In genomic region chr8:105326968-105327367, GRCm38 (mm10) we compare ENCODE assay signal across 10 mouse cellular contexts. TPM values are rescaled to one million over a fixed set of nuclear protein-coding genes. Genes with fewer than 3 reads are reported as not detected.
DNase-seq lines count a peak whose midpoint lies in the region; ATAC-seq lines count a peak whose summit lies in the region.
"Had no signal": no experiment of that assay in that cellular context is flagged by ENCODE, and none has a peak within 500 bp of the region (broad histone marks: within the 10 kb centered on the region; RNA-seq: fewer than 3 reads in every experiment).

No protein-coding gene starts in this region.

- H3K4me2 ChIP-seq in forebrain, embryonic 14.5 days (ENCODE audit: low read length), result peak overlapping the region; percentile 91
- H3K4me2 ChIP-seq in liver, embryonic 13.5 days, result peak overlapping the region; percentile 77

- no peak overlapping the region for H3K27ac ChIP-seq in forebrain, embryonic 14.5 days (ENCODE audit: low read depth, low read length)
- H3K27ac ChIP-seq in liver, embryonic 13.5 days, result peak overlapping the region; percentile 97

- no peaks in the 10 kb centered on the region for H3K9me3 ChIP-seq in forebrain, embryonic 14.5 days (replicated peaks; ENCODE audit: control insufficient read depth, low read length)
- no peaks in the 10 kb centered on the region for H3K9me3 ChIP-seq in liver, embryonic 13.5 days (replicated peaks)

- H3K27me3 ChIP-seq in forebrain, embryonic 14.5 days (replicated peaks; ENCODE audit: control insufficient read depth, insufficient read depth, low read length), result no peaks in the 10 kb centered on the region
- H3K27me3 ChIP-seq in liver, embryonic 13.5 days, result no peaks in the 10 kb centered on the region

- H3K4me3 ChIP-seq in forebrain, embryonic 14.5 days (ENCODE audit: low read depth, low read length), result peak overlapping the region; percentile 67
- H3K4me3 ChIP-seq in liver, embryonic 13.5 days (replicated peaks), result peak overlapping the region; percentile 82

- intact Hi-C loops in heart, postnatal 14 days (cut with DNase I), result no loop called here

- peak; percentile 75 for DNase-seq in heart, adult 11 months
- no peak for DNase-seq in heart, postnatal 14 days
- peak; percentile 17 for DNase-seq in 3T3-L1 (ENCODE audit: low read depth, low spot score)
- DNase-seq in forebrain, embryonic 14.5 days (ENCODE audit: low spot score), result no peak
- DNase-seq in liver, embryonic 13.5 days, result no peak
- DNase-seq in frontal cortex, postnatal 10 days (ENCODE audit: low spot score in 2 of 2), result no peak
- no peak for DNase-seq in cerebellum, postnatal 4 days (ENCODE audit: low spot score in 2 of 2)
- no peak for DNase-seq in cerebellum, postnatal 14 days
- DNase-seq: B cell, adult 2 months; lung, postnatal 10 days had no signal

- H3K36me3 ChIP-seq in forebrain, embryonic 14.5 days (ENCODE audit: control insufficient read depth, insufficient read depth, low read length), result peaks cover 52% of the 10 kb centered on the region
- H3K36me3 ChIP-seq in liver, embryonic 13.5 days, result peaks cover 42% of the 10 kb centered on the region

- peaks cover 16% of the 10 kb centered on the region for H3K4me1 ChIP-seq in forebrain, embryonic 14.5 days (ENCODE audit: control insufficient read depth, insufficient read depth, low read length)
- H3K4me1 ChIP-seq in liver, embryonic 13.5 days (replicated peaks), result peaks cover 62% of the 10 kb centered on the region

- WGBS in forebrain, embryonic 14.5 days, result 41% methylated on average over 6 of the region's 6 CpGs
- 19% methylated on average over 6 of the region's 6 CpGs for WGBS in liver, embryonic 13.5 days (ENCODE audit: insufficient replicate concordance)

- H3K9ac ChIP-seq in forebrain, embryonic 14.5 days (ENCODE audit: low read length), result peak overlapping the region; percentile 73
- H3K9ac ChIP-seq in liver, embryonic 13.5 days, result peak overlapping the region; percentile 84

- no peak for ATAC-seq in forebrain, embryonic 14.5 days
- ATAC-seq in liver, embryonic 13.5 days (ENCODE audit: low read depth), result no peak

RNA-seq across cellular contexts. Expression of gene Tmem208, which starts 0.8 kb away (rescaled TPM):
- 10 to 100 TPM; 23.3 to 29.6 TPM for total RNA-seq in heart, postnatal 14 days (2021)
- polyA plus RNA-seq in forebrain, embryonic 14.5 days (2014; fragmentation: Nextera tagmentation; extraction: Ambion mirVana), result 130 and 141 TPM in 2 replicates
- polyA plus RNA-seq in liver, embryonic 13.5 days (2015; fragmentation: Nextera tagmentation; extraction: Ambion mirVana), result 103 and 108 TPM in 2 replicates

RNA-seq across cellular contexts. Expression of gene Lrrc29, which starts 0.9 kb away (rescaled TPM):
- total RNA-seq in heart, postnatal 14 days (2021), result 1 to 10 TPM; 1.7 to 1.9 TPM
- polyA plus RNA-seq in forebrain, embryonic 14.5 days (2014; fragmentation: Nextera tagmentation; extraction: Ambion mirVana), result 0.67 and 0.93 TPM in 2 replicates
- 9.4 and 9.5 TPM in 2 replicates for polyA plus RNA-seq in liver, embryonic 13.5 days (2015; fragmentation: Nextera tagmentation; extraction: Ambion mirVana)

RNA-seq across cellular contexts. Expression of gene Fhod1, which starts 20.8 kb away (rescaled TPM):
- total RNA-seq in heart, postnatal 14 days (2021), result 1 to 10 TPM; 9.2 to 9.4 TPM
- polyA plus RNA-seq in forebrain, embryonic 14.5 days (2014; fragmentation: Nextera tagmentation; extraction: Ambion mirVana), result 0.39 and 0.48 TPM in 2 replicates
- polyA plus RNA-seq in liver, embryonic 13.5 days (2015; fragmentation: Nextera tagmentation; extraction: Ambion mirVana), result 0.66 and 0.71 TPM in 2 replicates

RNA-seq across cellular contexts. Expression of gene Elmo3, which starts 21.6 kb away (rescaled TPM):
- 1 to 10 TPM in 1 of 2 experiments, under 1 TPM in 1; 0.86 to 1.2 TPM for total RNA-seq in heart, postnatal 14 days (2021)
- polyA plus RNA-seq in forebrain, embryonic 14.5 days (2014; fragmentation: Nextera tagmentation; extraction: Ambion mirVana), result 0.70 and 0.82 TPM in 2 replicates
- 2.1 and 2.8 TPM in 2 replicates for polyA plus RNA-seq in liver, embryonic 13.5 days (2015; fragmentation: Nextera tagmentation; extraction: Ambion mirVana)

RNA-seq across cellular contexts. Expression of gene Slc9a5, which starts 21.7 kb away (rescaled TPM):
- under 1 TPM; 0.83 to 0.86 TPM for total RNA-seq in heart, postnatal 14 days (2021)
- 3.8 and 6.9 TPM in 2 replicates for polyA plus RNA-seq in forebrain, embryonic 14.5 days (2014; fragmentation: Nextera tagmentation; extraction: Ambion mirVana)
- polyA plus RNA-seq in liver, embryonic 13.5 days (2015; fragmentation: Nextera tagmentation; extraction: Ambion mirVana), result 0.14 and 0.15 TPM in 2 replicates

Comparison
In these comparisons a context has a peak if more than half of its experiments do, and no peak if none do; other contexts are left out.
1. DNase-seq: peak in heart, adult 11 months (single experiment) and 3T3-L1 (single experiment); none in heart, postnatal 14 days (0 of 2), forebrain, embryonic 14.5 days (single experiment), liver, embryonic 13.5 days (single experiment), frontal cortex, postnatal 10 days (0 of 2), cerebellum, postnatal 4 days (0 of 2) and cerebellum, postnatal 14 days (0 of 2).